Mouse (Mus musculus): ENCODE results near the gene Brms1l. TPM values are rescaled to one million over a fixed set of nuclear protein-coding genes. Genes with fewer than 3 reads are reported as not detected.
"Not testable (repeated sequence)": the region's sequence is repeated elsewhere in the genome, so short reads cannot be mapped to it uniquely, and the experiment has no call there.

The Brms1l gene
- polyA plus RNA-seq (2014; fragmentation: Nextera tagmentation; extraction: Ambion mirVana), result 42.3 and 49.2 TPM in 2 replicates

DNA sequence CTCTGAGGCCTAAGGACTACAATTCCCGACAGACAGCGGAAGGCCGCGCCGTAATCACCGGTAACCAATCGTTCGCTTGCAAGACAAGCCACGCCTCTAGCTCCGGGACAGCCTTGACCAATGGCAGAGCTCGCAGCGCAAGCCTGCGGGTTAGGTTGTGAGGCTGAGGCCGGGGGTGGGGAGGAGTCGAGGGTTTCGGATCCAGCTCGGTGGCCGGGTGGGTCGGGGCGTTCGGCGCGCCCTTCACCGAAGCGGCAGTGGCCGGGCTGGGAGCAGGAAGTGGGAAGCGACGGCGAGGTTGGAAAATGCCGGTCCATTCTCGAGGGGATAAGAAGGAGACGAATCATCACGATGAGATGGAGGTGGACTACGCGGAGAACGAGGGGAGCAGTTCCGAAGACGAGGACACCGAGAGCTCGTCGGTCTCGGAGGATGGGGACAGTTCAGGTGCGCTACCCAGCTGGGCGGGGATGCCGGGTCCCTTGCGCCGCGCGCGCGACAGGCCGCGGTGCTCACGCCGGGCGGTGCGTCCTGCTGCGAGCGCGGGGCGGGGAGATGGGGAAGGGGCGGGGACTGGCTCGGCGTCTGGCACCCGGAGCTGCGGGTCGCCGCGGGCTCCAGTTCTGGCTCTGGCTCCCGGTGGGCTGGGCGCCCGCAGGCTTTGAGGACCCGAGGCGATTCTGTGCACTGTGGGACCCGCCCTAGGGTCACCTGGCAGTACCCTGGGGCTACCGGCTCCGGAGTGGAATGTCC, at the start of gene Brms1l:
Gene Brms1l (plus strand): TSS at position 126 of the 753 bp plus-strand sequence.
- Histone ChIP-seq H3K4me2 (peak within 1 kb of the TSS; percentile 72), H3K27ac (ENCODE audit: low read depth) (peak within 1 kb of the TSS; percentile 96), H3K4me1 (ENCODE audit: insufficient read depth) (no peaks in the 10 kb centered on the region), H3K27me3 (ENCODE audit: insufficient read depth, low read length) (no peaks in the 10 kb centered on the region), H3K36me3 (ENCODE audit: insufficient read depth) (0 out of 2 replicates have a peak, but pooled peaks cover 2% of the 10 kb centered on the region), H3K4me3 (ENCODE audit: low read depth, low read length) (peak within 1 kb of the TSS; percentile 78), H3K9ac (peak within 1 kb of the TSS; percentile 82), H3K9me3 (ENCODE audit: low read depth, low read length) (no peaks in the 10 kb centered on the region)
- ATAC-seq (ENCODE audit: insufficient read depth) (peak; percentile 99), DNase-seq (peak; percentile 99)
- WGBS, result under 1% methylated on average over 68 of the region's 77 CpGs
- no peak for TF ChIP-seq CTCF (IDR thresholded peaks at IDR 0.05; ENCODE audit: low read depth)

- H3K4me1 ChIP-seq (ENCODE audit: insufficient read depth); H3K27ac ChIP-seq (ENCODE audit: low read depth); H3K4me2 ChIP-seq; DNase-seq; H3K36me3 ChIP-seq (ENCODE audit: insufficient read depth); H3K27me3 ChIP-seq (ENCODE audit: insufficient read depth, low read length); H3K9ac ChIP-seq; H3K9me3 ChIP-seq (ENCODE audit: low read depth, low read length); ATAC-seq (ENCODE audit: insufficient read depth); H3K4me3 ChIP-seq (ENCODE audit: low read depth, low read length): not testable (repeated sequence)
- 82% methylated on average over 4 of the region's 4 CpGs for WGBS
Observed at GRCm38 (mm10) chr12:55794485-55794884, 41.6 kb upstream of the Brms1l start.

DNA sequence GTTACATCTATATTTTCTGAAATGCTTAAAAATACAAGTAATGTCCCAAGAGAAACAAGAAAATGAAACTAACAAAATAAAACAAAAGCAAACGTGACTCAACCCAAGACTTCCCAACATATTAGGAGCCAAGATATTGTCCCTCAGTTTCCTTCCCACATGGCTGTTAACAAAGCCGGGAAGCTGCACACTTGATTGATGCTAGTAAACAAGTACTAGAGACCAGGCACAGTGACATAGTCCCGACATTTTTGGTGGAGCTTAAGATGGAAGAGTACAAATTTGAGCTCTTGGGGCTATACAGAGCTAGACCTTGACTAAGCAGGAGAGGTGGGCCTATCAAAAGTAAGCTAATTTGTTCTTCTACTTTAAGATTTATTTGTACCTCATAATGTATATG, 39.0 kb upstream of the Brms1l start:
- no peaks in the 10 kb centered on the region for H3K9me3 ChIP-seq (ENCODE audit: low read depth, low read length)
- ATAC-seq (ENCODE audit: insufficient read depth) (no peak), DNase-seq (no peak)
- WGBS, result 69% methylated on average over 3 of the region's 3 CpGs
- H3K27ac ChIP-seq (ENCODE audit: low read depth), result no peak overlapping the region; the same call in 1 of the 2 replicates
- H3K4me2 ChIP-seq, result no peak overlapping the region
- H3K4me3 ChIP-seq (ENCODE audit: low read depth, low read length), result no peak overlapping the region
- H3K9ac ChIP-seq, result no peak overlapping the region
- H3K36me3 ChIP-seq (ENCODE audit: insufficient read depth), result no peaks in the 10 kb centered on the region
- H3K27me3 ChIP-seq (ENCODE audit: insufficient read depth, low read length), result no peaks in the 10 kb centered on the region
- no peak for TF ChIP-seq CTCF (IDR thresholded peaks at IDR 0.05; ENCODE audit: low read depth)
- no peaks in the 10 kb centered on the region for H3K4me1 ChIP-seq (ENCODE audit: insufficient read depth)

GRCm38 (mm10) chr12:55798745-55799144, 37.4 kb upstream of the Brms1l start:
- no peaks in the 10 kb centered on the region for H3K27me3 ChIP-seq (ENCODE audit: insufficient read depth, low read length)
- H3K9ac ChIP-seq, result no peak overlapping the region
- no peak for TF ChIP-seq CTCF (IDR thresholded peaks at IDR 0.05; ENCODE audit: low read depth)
- ATAC-seq (ENCODE audit: insufficient read depth) (no peak), DNase-seq (no peak)
- H3K36me3 ChIP-seq (ENCODE audit: insufficient read depth), result no peaks in the 10 kb centered on the region
- no peaks in the 10 kb centered on the region for H3K9me3 ChIP-seq (ENCODE audit: low read depth, low read length)
- no peak overlapping the region for H3K4me2 ChIP-seq
- WGBS, result 79% methylated on average over 4 of the region's 4 CpGs
- no peak overlapping the region for H3K4me3 ChIP-seq (ENCODE audit: low read depth, low read length)
- no peaks in the 10 kb centered on the region for H3K4me1 ChIP-seq (ENCODE audit: insufficient read depth)
- H3K27ac ChIP-seq (ENCODE audit: low read depth), result no peak overlapping the region

DNA sequence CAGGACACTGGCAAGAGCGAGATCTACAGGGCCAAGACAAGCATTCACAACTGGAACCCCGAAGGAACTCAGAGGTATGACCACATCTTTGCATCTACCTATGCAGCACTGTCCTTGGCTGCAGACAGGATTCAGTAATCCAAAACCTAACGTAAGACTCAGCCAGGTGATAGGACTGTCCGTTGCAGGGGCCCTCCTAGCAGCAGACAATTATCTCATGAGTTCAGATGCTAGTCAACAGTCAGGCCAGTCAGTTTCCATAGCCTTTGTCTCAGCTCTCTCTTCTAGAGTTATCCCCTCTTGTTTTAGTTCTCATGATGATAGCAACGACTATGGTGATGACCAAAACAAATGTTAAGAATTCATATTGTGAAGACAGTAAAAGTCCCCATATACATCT, 36.0 kb upstream of the Brms1l start:
- TF ChIP-seq CTCF (IDR thresholded peaks at IDR 0.05; ENCODE audit: low read depth), result no peak
- DNase-seq (no peak), ATAC-seq (ENCODE audit: insufficient read depth) (no peak)
- H3K9me3 ChIP-seq (ENCODE audit: low read depth, low read length), result no peaks in the 10 kb centered on the region
- H3K27ac ChIP-seq (ENCODE audit: low read depth), result no peak overlapping the region
- no peak overlapping the region for H3K4me2 ChIP-seq
- H3K27me3 ChIP-seq (ENCODE audit: insufficient read depth, low read length), result no peaks in the 10 kb centered on the region
- no peak overlapping the region for H3K9ac ChIP-seq
- H3K4me3 ChIP-seq (ENCODE audit: low read depth, low read length), result no peak overlapping the region
- WGBS, result 81% methylated on average over 5 of the region's 5 CpGs
- no peaks in the 10 kb centered on the region for H3K4me1 ChIP-seq (ENCODE audit: insufficient read depth)
- H3K36me3 ChIP-seq (ENCODE audit: insufficient read depth), result no peaks in the 10 kb centered on the region

GRCm38 (mm10) chr12:55801131-55801530, 35.0 kb upstream of the Brms1l start:
- no peak overlapping the region for H3K9ac ChIP-seq
- no peaks in the 10 kb centered on the region for H3K27me3 ChIP-seq (ENCODE audit: insufficient read depth, low read length)
- H3K36me3 ChIP-seq (ENCODE audit: insufficient read depth), result no peaks in the 10 kb centered on the region
- DNase-seq, result no peak
- H3K4me2 ChIP-seq, result no peak overlapping the region
- ATAC-seq (ENCODE audit: insufficient read depth), result no peak
- WGBS, result 85% methylated on average over 4 of the region's 4 CpGs
- no peak overlapping the region for H3K27ac ChIP-seq (ENCODE audit: low read depth)
- 0 out of 2 replicates have a peak, but pooled peaks have one; percentile 25 for TF ChIP-seq CTCF (IDR thresholded peaks at IDR 0.05; ENCODE audit: low read depth)
- H3K4me3 ChIP-seq (ENCODE audit: low read depth, low read length), result no peak overlapping the region
- no peaks in the 10 kb centered on the region for H3K4me1 ChIP-seq (ENCODE audit: insufficient read depth)
- H3K9me3 ChIP-seq (ENCODE audit: low read depth, low read length), result no peaks in the 10 kb centered on the region

GRCm38 (mm10) chr12:55805035-55805434, 31.1 kb upstream of the Brms1l start:
- Histone ChIP-seq H3K4me2 (no peak overlapping the region), H3K9ac (no peak overlapping the region), H3K4me3 (ENCODE audit: low read depth, low read length) (no peak overlapping the region), H3K4me1 (ENCODE audit: insufficient read depth) (no peaks in the 10 kb centered on the region), H3K9me3 (ENCODE audit: low read depth, low read length) (no peaks in the 10 kb centered on the region), H3K36me3 (ENCODE audit: insufficient read depth) (no peaks in the 10 kb centered on the region), H3K27me3 (ENCODE audit: insufficient read depth, low read length) (no peaks in the 10 kb centered on the region), H3K27ac (ENCODE audit: low read depth) (peak overlapping the region; percentile 43; the same call in 1 of the 2 replicates)
- no peak for TF ChIP-seq CTCF (IDR thresholded peaks at IDR 0.05; ENCODE audit: low read depth)
- ATAC-seq (ENCODE audit: insufficient read depth), result peak; percentile 14; the same call in 1 of the 2 replicates
- 37% methylated on average over 3 of the region's 3 CpGs for WGBS
- peak; percentile 79 for DNase-seq
